Mouse (Mus musculus) testis, postnatal 10 days (tissue): ENCODE data around the gene Gm12830.
A peak's percentile ranks its signal among the peaks of the same experiment; 100 is the strongest.

Experiments
- DNase-seq: peaks from one replicate; pipeline ENCODE4 v3.0.0; 2021; ENCODE audit warnings: low spot score

Gm12830 gene

GRCm38 (mm10) chr4:114844600-114844999, 23.1 kb downstream of the Gm12830 start:
- no peak for DNase-seq

- DNase-seq, result no peak
Measured at GRCm38 (mm10) chr4:114845622-114846021, 24.1 kb downstream of the Gm12830 start.

- no peak for DNase-seq
Measured at GRCm38 (mm10) chr4:114846723-114847122, 25.2 kb downstream of the Gm12830 start.

GRCm38 (mm10) chr4:114853968-114854367, 32.4 kb downstream of the Gm12830 start:
- no peak for DNase-seq

DNA sequence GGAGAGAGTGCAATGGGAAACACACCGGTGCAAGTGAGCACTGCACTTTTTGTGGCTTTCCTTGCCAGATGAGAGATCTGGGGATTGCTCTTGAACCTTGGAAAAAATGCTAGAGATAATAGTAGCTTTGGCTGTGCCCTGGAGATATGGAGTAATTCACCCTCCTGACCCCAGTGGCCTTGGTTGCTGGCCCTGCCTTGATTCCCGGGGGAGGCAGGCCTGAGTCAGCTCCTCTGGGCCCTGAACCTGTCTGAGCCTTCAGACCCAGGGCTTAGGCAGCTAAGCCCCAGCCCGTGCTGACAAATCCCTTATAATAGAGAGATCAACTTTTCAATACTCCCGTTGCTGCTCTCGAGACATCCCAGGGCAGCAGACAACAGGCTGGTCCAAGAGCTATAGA, 36.9 kb downstream of the Gm12830 start:
- no peak for DNase-seq

GRCm38 (mm10) chr4:114863166-114863565, 41.6 kb downstream of the Gm12830 start:
- DNase-seq, result no peak

GRCm38 (mm10) chr4:114869765-114870490, 48.4 kb downstream of the Gm12830 start:
- DNase-seq, result no peak

DNA sequence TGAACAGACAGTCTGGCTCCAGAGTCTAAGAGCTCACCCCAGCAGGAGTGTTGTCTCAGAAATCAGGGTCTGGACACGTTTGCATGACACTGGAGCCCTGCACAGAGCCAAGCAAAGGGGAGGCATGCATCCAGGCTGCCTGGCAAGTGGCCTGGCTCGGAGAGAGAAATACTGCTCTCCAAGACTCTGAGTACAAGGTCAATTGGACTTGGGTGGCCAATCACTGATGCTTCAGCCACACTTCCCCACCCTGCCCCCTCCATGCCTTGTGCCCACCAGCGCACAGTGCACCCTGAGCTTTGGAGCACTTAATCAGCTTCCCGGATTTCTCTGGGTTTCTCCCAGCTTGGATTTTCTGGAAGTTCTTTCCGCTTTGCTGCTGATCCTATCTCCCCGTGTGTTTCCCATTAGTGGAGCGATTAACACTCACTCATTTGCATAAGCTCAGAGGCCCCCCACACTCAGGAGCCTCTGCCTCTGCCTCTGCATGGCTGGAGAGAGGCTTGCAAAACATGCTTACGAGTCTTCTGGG, 55.0 kb downstream of the Gm12830 start:
- peak; percentile 45 for DNase-seq

DNA sequence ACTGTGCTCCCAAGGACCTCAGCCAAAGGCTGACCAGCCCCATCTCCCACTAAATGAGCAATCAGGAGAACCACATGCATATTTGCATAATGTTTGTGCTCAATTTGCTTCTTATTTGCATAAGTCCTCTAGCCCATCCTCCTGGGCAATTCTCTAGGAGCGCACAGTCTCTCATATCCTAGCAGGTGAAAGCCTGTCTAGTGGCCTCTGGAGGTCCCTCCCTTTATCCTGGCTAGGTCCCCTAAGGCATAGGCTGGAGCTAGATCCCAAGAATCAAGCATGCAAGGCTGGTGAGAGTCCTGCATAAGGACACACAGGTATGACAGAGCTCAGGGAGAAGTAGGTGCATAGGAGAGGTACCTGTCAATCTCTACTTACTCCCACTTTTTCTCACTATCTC, 60.7 kb downstream of the Gm12830 start:
- DNase-seq, result no peak

DNA sequence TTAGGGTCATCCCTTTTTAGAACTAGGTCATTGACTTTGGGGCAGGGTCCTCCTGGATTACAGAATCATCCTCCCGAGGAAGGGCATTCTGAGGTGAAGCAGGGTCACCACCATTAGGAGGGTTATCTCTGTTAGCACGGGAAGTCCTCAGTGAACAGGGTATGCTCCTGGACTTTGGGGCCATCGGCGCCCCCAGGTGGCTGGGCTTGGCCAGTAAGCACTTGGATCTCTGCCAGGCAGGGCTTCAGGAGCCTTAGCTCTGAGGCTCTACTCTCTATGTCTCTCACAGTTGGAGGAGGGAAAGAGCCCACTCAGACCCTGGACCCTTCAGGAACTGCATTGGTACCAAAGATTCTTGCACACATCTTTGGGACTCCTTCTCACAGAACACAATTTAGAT, 76.3 kb downstream of the Gm12830 start:
- DNase-seq, result peak; percentile 69

DNA sequence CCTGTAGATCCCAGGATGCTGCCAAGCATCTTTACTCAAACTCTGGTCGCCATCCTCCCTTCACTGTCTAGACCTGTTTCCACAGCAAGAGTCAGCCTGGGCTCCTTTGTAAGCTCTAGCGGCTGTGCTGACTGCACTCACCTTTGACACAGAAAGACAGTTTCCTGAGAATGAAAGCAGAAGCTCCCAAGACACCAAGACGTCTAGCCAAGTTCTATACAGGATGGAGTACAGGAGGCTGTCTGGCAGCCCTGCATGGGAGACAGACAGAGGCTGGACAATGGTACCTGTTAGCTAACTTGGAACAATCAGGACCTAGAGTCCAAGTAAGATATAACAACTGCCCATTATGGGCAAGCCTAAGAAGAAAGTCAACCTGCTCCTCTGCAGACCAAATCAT, 78.4 kb downstream of the Gm12830 start:
- DNase-seq, result no peak

DNA sequence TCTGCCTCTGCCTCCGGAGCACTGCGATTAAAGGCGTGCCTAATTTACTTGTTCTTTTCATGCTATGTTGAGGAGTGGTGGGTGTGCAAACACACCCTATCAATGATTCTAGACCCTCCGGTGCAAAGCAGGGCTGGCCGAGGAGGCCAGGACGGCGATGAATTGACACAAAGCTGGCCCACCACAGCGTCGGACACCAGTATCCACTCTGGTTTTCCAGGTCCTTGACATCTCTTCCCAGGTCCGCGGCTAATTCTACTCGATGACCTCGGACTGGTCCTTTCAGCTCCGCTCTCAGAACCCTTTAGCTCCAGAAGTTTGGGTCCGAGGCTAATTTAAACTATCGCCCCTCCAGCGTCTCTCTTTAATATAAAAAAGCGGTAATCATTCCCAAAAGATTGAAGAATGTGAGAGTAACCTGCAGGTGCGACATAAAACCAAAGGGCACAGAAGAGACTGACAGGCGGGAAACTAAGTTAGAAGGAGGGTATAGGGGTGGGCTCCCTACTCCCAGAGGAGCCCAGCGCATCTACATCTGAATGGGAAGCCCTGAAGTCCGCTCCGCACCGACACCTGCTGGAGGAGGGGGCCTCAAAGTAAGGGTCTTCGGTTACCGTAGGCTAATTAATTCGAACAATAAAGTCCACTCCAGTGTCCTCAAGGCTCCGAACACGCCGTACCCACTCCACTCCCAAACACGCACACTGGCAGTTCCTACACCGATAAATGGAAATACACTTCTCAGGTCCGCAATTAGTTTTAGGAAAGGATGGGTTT, 79.5 kb downstream of the Gm12830 start:
- DNase-seq, result no peak

GRCm38 (mm10) chr4:114901643-114902351, 80.3 kb downstream of the Gm12830 start:
- DNase-seq, result no peak

- DNase-seq, result no peak
Measured at GRCm38 (mm10) chr4:114902641-114903421, 81.3 kb downstream of the Gm12830 start.

DNA sequence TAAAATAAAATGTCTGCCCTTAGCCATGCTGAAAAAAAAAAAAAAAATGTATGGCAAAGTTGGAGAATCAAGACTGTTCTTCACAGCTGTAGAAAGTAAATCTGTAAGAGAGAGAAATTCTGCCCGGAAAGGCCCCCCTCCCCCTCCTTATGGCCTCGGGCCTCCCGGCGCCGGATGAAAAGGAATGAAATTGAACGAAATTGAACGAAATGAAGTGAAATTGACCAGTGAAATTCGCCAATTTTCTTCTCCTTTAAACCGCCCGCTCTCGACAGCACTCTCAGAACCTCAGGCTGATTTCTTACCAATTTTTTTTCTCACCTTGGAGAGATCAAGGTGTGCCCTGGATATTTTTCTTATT, 81.9 kb downstream of the Gm12830 start:
- no peak for DNase-seq

DNA sequence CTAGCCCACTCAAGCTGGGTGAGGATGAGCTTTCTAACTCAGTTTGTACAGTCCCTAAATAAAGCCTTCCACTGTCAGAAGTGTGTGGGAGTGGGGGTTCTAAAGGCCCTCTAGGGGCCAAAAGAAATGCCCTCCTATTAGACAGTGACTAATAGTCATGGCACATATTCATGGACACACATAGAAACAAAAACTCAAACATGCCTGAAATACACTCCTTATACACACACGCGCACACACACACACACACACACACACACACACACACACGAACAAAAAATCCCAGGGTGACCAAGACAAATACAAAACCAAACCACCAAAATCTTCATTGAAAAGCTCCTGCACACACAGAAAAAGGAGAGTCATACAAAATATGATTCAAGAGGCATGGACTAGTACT, 84.0 kb downstream of the Gm12830 start:
- no peak for DNase-seq
